Mouse (Mus musculus) E14TG2a.4 (cell line): Measurements from ENCODE around the gene Pias4.

Source experiments
- CTCF ChIP-seq: conservative IDR thresholded peaks from 2 replicates; pipeline ENCODE4 v1.5.1; 2014; ENCODE audit warnings: low read length
- NANOG ChIP-seq: IDR thresholded peaks from 2 replicates; pipeline ENCODE4 v1.6.1; 2014; ENCODE audit warnings: borderline replicate concordance, low read length, mixed read lengths
- POU5F1 ChIP-seq: IDR thresholded peaks from 2 replicates; pipeline ENCODE4 v1.6.1; 2014; ENCODE audit warnings: low read length, borderline replicate concordance

GRCm38 (mm10) chr10:81200605-81201287, 33.0 kb upstream of the Pias4 start:
- TF ChIP-seq CTCF (no peak), POU5F1 (no peak), NANOG (no peak)
